Mouse (Mus musculus): Measurements from ENCODE around the gene Matn4.

The Matn4 gene

GRCm38 (mm10) chr2:164417198-164417597 is 12.2 kb upstream of the Matn4 start:
- DNase-seq (ENCODE audit: low read depth, low spot score), result peak; percentile 63

- DNase-seq (ENCODE audit: low read depth, low spot score), result no peak
Observed at GRCm38 (mm10) chr2:164414581-164414980, 9.6 kb upstream of the Matn4 start.

- peak; percentile 79 for DNase-seq (ENCODE audit: low read depth, low spot score)
Observed at GRCm38 (mm10) chr2:164414167-164414566, 9.2 kb upstream of the Matn4 start.

GRCm38 (mm10) chr2:164407708-164408107 is 2.7 kb upstream of the Matn4 start:
- DNase-seq (ENCODE audit: low read depth, low spot score), result peak; percentile 78

- no peak for DNase-seq (ENCODE audit: low read depth, low spot score)
Observed at GRCm38 (mm10) chr2:164405519-164405918, 559 bp upstream of the Matn4 start.

- no peak for DNase-seq (ENCODE audit: low read depth, low spot score)
Observed at GRCm38 (mm10) chr2:164404082-164404990, 624 bp downstream of the Matn4 start.

GRCm38 (mm10) chr2:164403396-164404081 is 1.4 kb downstream of the Matn4 start:
- DNase-seq (ENCODE audit: low read depth, low spot score), result no peak

GRCm38 (mm10) chr2:164402906-164403305 is 2.1 kb downstream of the Matn4 start, which contains the start of gene Rbpjl:
TSS of gene Rbpjl (plus strand) at chr2:164403141.
- DNase-seq (ENCODE audit: low read depth, low spot score), result peak; percentile 83

GRCm38 (mm10) chr2:164396911-164397310 is 8.0 kb downstream of the Matn4 start:
- DNase-seq (ENCODE audit: low read depth, low spot score), result peak; percentile 71

GRCm38 (mm10) chr2:164396076-164396475 is 8.9 kb downstream of the Matn4 start:
- DNase-seq (ENCODE audit: low read depth, low spot score), result no peak

- DNase-seq (ENCODE audit: low read depth, low spot score), result no peak
Observed at GRCm38 (mm10) chr2:164393126-164393525, 11.8 kb downstream of the Matn4 start.

- DNase-seq (ENCODE audit: low read depth, low spot score), result peak; percentile 81
Observed at GRCm38 (mm10) chr2:164389499-164389898, 15.5 kb downstream of the Matn4 start.

- peak; percentile 45 for DNase-seq (ENCODE audit: low read depth, low spot score)
Observed at GRCm38 (mm10) chr2:164389020-164389419, 15.9 kb downstream of the Matn4 start, which contains the start of gene Slpi. TSS of gene Slpi (minus strand) at chr2:164389095.

- DNase-seq (ENCODE audit: low read depth, low spot score), result peak; percentile 74
Observed at GRCm38 (mm10) chr2:164386953-164387352, 18.0 kb downstream of the Matn4 start.

- DNase-seq (ENCODE audit: low read depth, low spot score), result peak; percentile 65
Observed at GRCm38 (mm10) chr2:164385927-164386763, 18.8 kb downstream of the Matn4 start.

GRCm38 (mm10) chr2:164383656-164384399 is 21.1 kb downstream of the Matn4 start:
- DNase-seq (ENCODE audit: low read depth, low spot score), result no peak

- no peak for DNase-seq (ENCODE audit: low read depth, low spot score)
Observed at GRCm38 (mm10) chr2:164382971-164383370, 22.0 kb downstream of the Matn4 start.

- DNase-seq (ENCODE audit: low read depth, low spot score), result peak; percentile 92
Observed at GRCm38 (mm10) chr2:164381726-164382125, 23.2 kb downstream of the Matn4 start.

GRCm38 (mm10) chr2:164377478-164378426 is 27.2 kb downstream of the Matn4 start:
- no peak for DNase-seq (ENCODE audit: low read depth, low spot score)

GRCm38 (mm10) chr2:164373187-164373586 is 31.8 kb downstream of the Matn4 start:
- DNase-seq (ENCODE audit: low read depth, low spot score), result no peak
